Mouse (Mus musculus) erythroblast, embryonic 14.5 days (primary cell): ENCODE results near the gene Itsn1.

Experiments
- GATA1 ChIP-seq: IDR thresholded peaks from 2 replicates; pipeline ENCODE4 v1.6.1; 2012; ENCODE audit warnings: low read length, inconsistent platforms, mixed read lengths
- TAL1 ChIP-seq: IDR thresholded peaks from 3 replicates; pipeline ENCODE4 v1.6.1; 2012; ENCODE audit warnings: low read length, inconsistent platforms, mixed read lengths

DNA sequence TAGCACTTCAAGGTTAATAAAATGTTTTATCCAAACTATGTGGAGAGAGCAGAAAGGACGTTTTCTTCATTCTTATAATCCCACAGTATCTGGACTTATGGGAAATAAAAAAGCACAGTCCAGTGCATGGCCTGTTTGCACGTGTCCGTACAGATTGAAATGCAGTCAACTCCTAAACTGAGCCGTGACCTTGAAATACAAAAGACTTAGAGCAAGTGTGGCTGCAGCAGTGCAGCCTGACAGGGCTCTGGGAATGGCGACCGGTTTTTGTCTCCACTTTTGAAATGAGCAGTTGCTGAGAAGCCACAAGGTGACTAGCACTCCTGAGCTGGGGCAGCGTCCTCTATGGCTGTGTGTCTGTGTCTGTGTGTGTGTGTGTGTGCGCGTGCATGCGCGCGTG, 124.1 kb downstream of the Itsn1 start:
- TF ChIP-seq GATA1: no peak
- TF ChIP-seq TAL1: no peak
